Mouse (Mus musculus): ENCODE results near the gene Mmab. TPM values are rescaled to one million over a fixed set of nuclear protein-coding genes. Genes with fewer than 3 reads are reported as not detected.
A peak's percentile ranks its signal among the peaks of the same experiment; 100 is the strongest.

Mmab gene
- total RNA-seq (2021): 10 to 100 TPM; 19.6 to 21.9 TPM
- long read RNA-seq, experiment 1, transcript Mmab-201 (9 exons, 3,020 nt): major isoform, 26 of 33 reads
- long read RNA-seq, experiment 1, partial matches to known transcripts: 0 of 33 reads
- long read RNA-seq, experiment 1, other reads (novel, unspliced or antisense): 4 of 33 reads
- long read RNA-seq, experiment 2, transcript Mmab-201 (9 exons, 3,020 nt): major isoform, 20 of 38 reads
- long read RNA-seq, experiment 2, partial matches to known transcripts: 1 of 38 reads
- long read RNA-seq, experiment 2, other reads (novel, unspliced or antisense): 10 of 38 reads

- DNase-seq (ENCODE audit: low spot score in 2 of 2): peak; percentile 99
These were observed at the start of gene Mmab, which contains the start of gene Mvk for GRCm38 (mm10) chr5:114443566-114444367. Gene Mmab (minus strand): TSS chr5:114444060. Gene Mvk (plus strand): TSS chr5:114444269.

GRCm38 (mm10) chr5:114490241-114490640 is 46.4 kb upstream of the Mmab start:
- DNase-seq (ENCODE audit: low spot score in 2 of 2): no peak

GRCm38 (mm10) chr5:114489570-114489969 is 45.7 kb upstream of the Mmab start:
- no peak for DNase-seq (ENCODE audit: low spot score in 2 of 2)

GRCm38 (mm10) chr5:114485685-114486084 is 41.8 kb upstream of the Mmab start:
- DNase-seq (ENCODE audit: low spot score in 2 of 2): no peak

- DNase-seq (ENCODE audit: low spot score in 2 of 2): no peak
These were observed 38.7 kb upstream of the Mmab start for GRCm38 (mm10) chr5:114482587-114483011.

GRCm38 (mm10) chr5:114478267-114478666 is 34.4 kb upstream of the Mmab start:
- DNase-seq (ENCODE audit: low spot score in 2 of 2): no peak

- DNase-seq (ENCODE audit: low spot score in 2 of 2): peak in 1 of 2 experiments; percentile 64
These were observed 31.1 kb upstream of the Mmab start for GRCm38 (mm10) chr5:114474741-114475491.

- DNase-seq (ENCODE audit: low spot score in 2 of 2): no peak
These were observed 26.5 kb upstream of the Mmab start for GRCm38 (mm10) chr5:114470359-114470758.

GRCm38 (mm10) chr5:114468007-114468406 is 24.1 kb upstream of the Mmab start:
- no peak for DNase-seq (ENCODE audit: low spot score in 2 of 2)

GRCm38 (mm10) chr5:114467430-114467829 is 23.6 kb upstream of the Mmab start:
- DNase-seq (ENCODE audit: low spot score in 2 of 2): peak; percentile 40 to 45

GRCm38 (mm10) chr5:114467019-114467418 is 23.2 kb upstream of the Mmab start:
- DNase-seq (ENCODE audit: low spot score in 2 of 2): no peak

GRCm38 (mm10) chr5:114465641-114466040 is 21.8 kb upstream of the Mmab start:
- no peak for DNase-seq (ENCODE audit: low spot score in 2 of 2)

GRCm38 (mm10) chr5:114464561-114464960 is 20.7 kb upstream of the Mmab start:
- no peak for DNase-seq (ENCODE audit: low spot score in 2 of 2)

GRCm38 (mm10) chr5:114462067-114463040 is 18.5 kb upstream of the Mmab start:
- DNase-seq (ENCODE audit: low spot score in 2 of 2): no peak

- DNase-seq (ENCODE audit: low spot score in 2 of 2): peak; percentile 75 to 78
These were observed 17.4 kb upstream of the Mmab start for GRCm38 (mm10) chr5:114461238-114461637.

- no peak for DNase-seq (ENCODE audit: low spot score in 2 of 2)
These were observed 13.2 kb upstream of the Mmab start for GRCm38 (mm10) chr5:114456995-114457605.

- DNase-seq (ENCODE audit: low spot score in 2 of 2): no peak
These were observed 12.4 kb upstream of the Mmab start for GRCm38 (mm10) chr5:114456287-114456686.

- no peak for DNase-seq (ENCODE audit: low spot score in 2 of 2)
These were observed 5.2 kb upstream of the Mmab start for GRCm38 (mm10) chr5:114449011-114449410.

GRCm38 (mm10) chr5:114444368-114444692 is 470 bp upstream of the Mmab start:
- no peak for DNase-seq (ENCODE audit: low spot score in 2 of 2)

- DNase-seq (ENCODE audit: low spot score in 2 of 2): no peak
These were observed 8.3 kb downstream of the Mmab start for GRCm38 (mm10) chr5:114435588-114435987.
